Mouse (Mus musculus) forebrain, postnatal 0 days (tissue): ENCODE results near the gene Milr1. TPM values are rescaled to one million over a fixed set of nuclear protein-coding genes. Genes with fewer than 3 reads are reported as not detected.
A peak's percentile ranks its signal among the peaks of the same experiment; 100 is the strongest.
"Not testable (repeated sequence)": the region's sequence is repeated elsewhere in the genome, so short reads cannot be mapped to it uniquely, and the experiment has no call there.

ENCODE experiments used
- ATAC-seq: fragments of 200-750 bp; cut with Nextera tagmentation; 2 replicates; pipeline ENCODE4 v1.8.0; 2017; ENCODE audit warnings: mild to moderate bottlenecking, moderate library complexity
- DNase-seq: peaks from one replicate; pipeline ENCODE4 v3.0.0-alpha.2; 2015
- H3K27ac ChIP-seq: fragments of 300-500 bp; sonication (generic); 2 replicates; pipeline ENCODE4 v1.5.1; 2014; ENCODE audit warnings: low read depth, mild to moderate bottlenecking, antibody characterized with exemption, low read length, moderate library complexity, mixed read lengths
- H3K27me3 ChIP-seq: fragments of 300-500 bp; sonication (generic); 2 replicates; pipeline ENCODE4 v1.6.1; 2014; ENCODE audit warnings: mild to moderate bottlenecking, low read length, mixed read lengths; ENCODE audit not compliant: insufficient read depth
- H3K36me3 ChIP-seq: fragments of 300-500 bp; sonication (generic); 2 replicates; pipeline ENCODE4 v1.6.1; 2014; ENCODE audit warnings: mild to moderate bottlenecking, moderate library complexity; ENCODE audit not compliant: insufficient read depth
- H3K4me1 ChIP-seq: fragments of 300-500 bp; sonication (generic); 2 replicates; pipeline ENCODE4 v1.6.1; 2014; ENCODE audit warnings: antibody characterized with exemption; ENCODE audit not compliant: insufficient read depth
- H3K4me2 ChIP-seq: fragments of 300-500 bp; sonication (generic); 2 replicates; pipeline ENCODE4 v1.6.1; 2014; ENCODE audit warnings: low read depth, mild to moderate bottlenecking, moderate library complexity
- H3K4me3 ChIP-seq: fragments of 300-500 bp; sonication (generic); 2 replicates; pipeline ENCODE4 v1.5.1; 2014; ENCODE audit warnings: low read depth, low read length, mixed read lengths
- H3K9ac ChIP-seq: fragments of 300-500 bp; sonication (generic); 2 replicates; pipeline ENCODE4 v1.6.1; 2014; ENCODE audit warnings: mild to moderate bottlenecking
- H3K9me3 ChIP-seq: fragments of 300-500 bp; sonication (generic); 2 replicates; pipeline ENCODE4 v1.6.1; 2016; ENCODE audit warnings: low read length
- CTCF ChIP-seq: sonication (generic); IDR thresholded peaks from 2 replicates; pipeline ENCODE4 v1.5.1; 2016; ENCODE audit warnings: antibody characterized with exemption, control low read depth, low read depth
- WGBS: fragments of 180-500 bp; shearing (Covaris S2); extraction: QIAGEN DNeasy Blood & Tissue Kit; methylation state at CpG from one replicate; pipeline ENCODE4 v1.1.7; 2014; 5-methylcytosine and 5-hydroxymethylcytosine counted together
- polyA plus RNA-seq: library from polyadenylated mRNA; unstranded; fragments of >200 nt; fragmentation: Nextera tagmentation; extraction: Ambion mirVana; gene quantifications from 2 replicates; pipeline ENCODE4 v1.2.1, GENCODE M21; 2015
- total RNA-seq: library from RNA; depleted of rRNA; stranded (reverse); fragments of >200 nt; gene quantifications from 2 replicates; pipeline ENCODE4 v1.2.3, GENCODE M21; 2014

The Milr1 gene
- total and polyA plus RNA-seq, 2 experiments from 2014 or later = 1.0 TPM; not detected in 1

GRCm38 (mm10) chr11:106723611-106724125 is 27.4 kb upstream of the Milr1 start:
- TF ChIP-seq CTCF = no peak
- no peak overlapping the region for H3K4me3 ChIP-seq
- WGBS = 81% methylated on average over 15 of the region's 15 CpGs
- no peaks in the 10 kb centered on the region for H3K4me1 ChIP-seq
- H3K9me3 ChIP-seq = no peaks in the 10 kb centered on the region
- no peaks in the 10 kb centered on the region for H3K27me3 ChIP-seq
- no peak overlapping the region for H3K27ac ChIP-seq
- no peak for ATAC-seq
- H3K36me3 ChIP-seq = no peaks in the 10 kb centered on the region
- peak; percentile 31 for DNase-seq
- no peak overlapping the region for H3K4me2 ChIP-seq
- no peak overlapping the region for H3K9ac ChIP-seq

GRCm38 (mm10) chr11:106724176-106724915 is 26.7 kb upstream of the Milr1 start:
- H3K9ac ChIP-seq = no peak overlapping the region
- no peaks in the 10 kb centered on the region for H3K36me3 ChIP-seq
- 89% methylated on average over 10 of the region's 10 CpGs for WGBS
- no peak overlapping the region for H3K4me2 ChIP-seq
- H3K27ac ChIP-seq = no peak overlapping the region
- no peaks in the 10 kb centered on the region for H3K27me3 ChIP-seq
- ATAC-seq (no peak), DNase-seq (no peak)
- no peaks in the 10 kb centered on the region for H3K9me3 ChIP-seq
- H3K4me3 ChIP-seq = no peak overlapping the region
- no peak for TF ChIP-seq CTCF
- no peaks in the 10 kb centered on the region for H3K4me1 ChIP-seq

GRCm38 (mm10) chr11:106724916-106725235 is 26.1 kb upstream of the Milr1 start:
- not testable (repeated sequence) for H3K36me3 ChIP-seq, H3K4me3 ChIP-seq, H3K27ac ChIP-seq, H3K27me3 ChIP-seq, H3K9me3 ChIP-seq, H3K4me1 ChIP-seq, ATAC-seq, DNase-seq, H3K4me2 ChIP-seq, H3K9ac ChIP-seq
- WGBS = 96% methylated on average over 9 of the region's 9 CpGs

GRCm38 (mm10) chr11:106727967-106728366 is 23.1 kb upstream of the Milr1 start:
- Histone ChIP-seq H3K27me3 (no peaks in the 10 kb centered on the region), H3K4me3 (no peak overlapping the region), H3K36me3 (no peaks in the 10 kb centered on the region), H3K27ac (no peak overlapping the region), H3K4me2 (no peak overlapping the region), H3K9me3 (no peaks in the 10 kb centered on the region), H3K4me1 (no peaks in the 10 kb centered on the region), H3K9ac (no peak overlapping the region)
- DNase-seq (no peak), ATAC-seq (no peak)
- no peak for TF ChIP-seq CTCF
- WGBS = 33% methylated on average over 5 of the region's 5 CpGs

GRCm38 (mm10) chr11:106728402-106729366 is 22.3 kb upstream of the Milr1 start:
- TF ChIP-seq CTCF = no peak
- Histone ChIP-seq H3K36me3 (no peaks in the 10 kb centered on the region), H3K4me2 (no peak overlapping the region), H3K9ac (no peak overlapping the region), H3K9me3 (no peaks in the 10 kb centered on the region), H3K27me3 (no peaks in the 10 kb centered on the region), H3K4me1 (no peaks in the 10 kb centered on the region), H3K4me3 (no peak overlapping the region), H3K27ac (no peak overlapping the region)
- DNase-seq (no peak), ATAC-seq (no peak)
- WGBS = 84% methylated on average over 10 of the region's 10 CpGs

GRCm38 (mm10) chr11:106729656-106730055 is 21.4 kb upstream of the Milr1 start:
- WGBS = 100% methylated on average over 1 of the region's 1 CpGs
- H3K4me3 ChIP-seq = no peak overlapping the region
- no peaks in the 10 kb centered on the region for H3K27me3 ChIP-seq
- no peak overlapping the region for H3K27ac ChIP-seq
- no peak for ATAC-seq
- H3K36me3 ChIP-seq = no peaks in the 10 kb centered on the region
- no peaks in the 10 kb centered on the region for H3K4me1 ChIP-seq
- H3K9me3 ChIP-seq = no peaks in the 10 kb centered on the region
- no peak for DNase-seq
- H3K9ac ChIP-seq = no peak overlapping the region
- no peak overlapping the region for H3K4me2 ChIP-seq
- no peak for TF ChIP-seq CTCF

- Histone ChIP-seq H3K4me1 (no peaks in the 10 kb centered on the region), H3K27me3 (no peaks in the 10 kb centered on the region), H3K4me2 (no peak overlapping the region), H3K9ac (no peak overlapping the region), H3K4me3 (no peak overlapping the region), H3K27ac (no peak overlapping the region), H3K9me3 (no peaks in the 10 kb centered on the region), H3K36me3 (no peaks in the 10 kb centered on the region)
- no peak for TF ChIP-seq CTCF
- WGBS = 79% methylated on average over 4 of the region's 4 CpGs
- DNase-seq (no peak), ATAC-seq (no peak)
These were observed 20.3 kb upstream of the Milr1 start for GRCm38 (mm10) chr11:106730714-106731113.
